Mouse (Mus musculus): ENCODE measurements around the gene Pla2g10. TPM values are rescaled to one million over a fixed set of nuclear protein-coding genes. Genes with fewer than 3 reads are reported as not detected.
"Not testable (repeated sequence)": the region's sequence is repeated elsewhere in the genome, so short reads cannot be mapped to it uniquely, and the experiment has no call there.

The Pla2g10 gene
- polyA plus RNA-seq, 1 experiment from 2014 or later = 0.27 TPM

- 95% methylated on average over 3 of the region's 3 CpGs for WGBS
Measured at GRCm38 (mm10) chr16:13714910-13715309, 15.9 kb downstream of the Pla2g10 start.

GRCm38 (mm10) chr16:13704676-13705075, 26.1 kb downstream of the Pla2g10 start:
- Histone ChIP-seq H3K9me3 (no peaks in the 10 kb centered on the region), H3K4me1 (replicated peaks) (no peaks in the 10 kb centered on the region), H3K4me3 (no peak overlapping the region), H3K27ac (no peak overlapping the region), H3K27me3 (ENCODE audit: insufficient read depth, poor library complexity, severe bottlenecking) (no peaks in the 10 kb centered on the region), H3K36me3 (peaks cover 59% of the 10 kb centered on the region)
- WGBS = 92% methylated on average over 10 of the region's 10 CpGs
- no peak for DNase-seq (ENCODE audit: low spot score)

More at GRCm38 (mm10) chr16:13714910-13715309, 15.9 kb downstream of the Pla2g10 start:
- Histone ChIP-seq H3K9me3 (no peaks in the 10 kb centered on the region), H3K27ac (no peak overlapping the region), H3K36me3 (no peaks in the 10 kb centered on the region), H3K4me3 (no peak overlapping the region), H3K27me3 (ENCODE audit: insufficient read depth, poor library complexity, severe bottlenecking) (no peaks in the 10 kb centered on the region), H3K4me1 (replicated peaks) (no peaks in the 10 kb centered on the region)
- DNase-seq (ENCODE audit: low spot score) = no peak

- H3K9me3 ChIP-seq = no peaks in the 10 kb centered on the region
- 94% methylated on average over 7 of the region's 7 CpGs for WGBS
- no peak for DNase-seq (ENCODE audit: low spot score)
- no peak overlapping the region for H3K27ac ChIP-seq
- peaks cover 84% of the 10 kb centered on the region for H3K36me3 ChIP-seq
- H3K4me3 ChIP-seq = no peak overlapping the region
- H3K27me3 ChIP-seq (ENCODE audit: insufficient read depth, poor library complexity, severe bottlenecking) = no peaks in the 10 kb centered on the region
- no peaks in the 10 kb centered on the region for H3K4me1 ChIP-seq (replicated peaks)
Measured at GRCm38 (mm10) chr16:13702184-13702583, 28.6 kb downstream of the Pla2g10 start.

GRCm38 (mm10) chr16:13698998-13699397, 31.8 kb downstream of the Pla2g10 start:
- H3K27ac ChIP-seq = no peak overlapping the region
- peaks cover 96% of the 10 kb centered on the region for H3K36me3 ChIP-seq
- no peaks in the 10 kb centered on the region for H3K4me1 ChIP-seq (replicated peaks)
- no peak overlapping the region for H3K4me3 ChIP-seq
- H3K9me3 ChIP-seq = no peaks in the 10 kb centered on the region
- DNase-seq (ENCODE audit: low spot score) = no peak
- 92% methylated on average over 7 of the region's 7 CpGs for WGBS
- no peaks in the 10 kb centered on the region for H3K27me3 ChIP-seq (ENCODE audit: insufficient read depth, poor library complexity, severe bottlenecking)

GRCm38 (mm10) chr16:13678601-13679319, 52.0 kb downstream of the Pla2g10 start:
- Histone ChIP-seq H3K4me3 (no peak overlapping the region), H3K27ac (no peak overlapping the region), H3K4me1 (replicated peaks) (no peaks in the 10 kb centered on the region), H3K9me3 (no peaks in the 10 kb centered on the region), H3K36me3 (peaks cover 39% of the 10 kb centered on the region), H3K27me3 (ENCODE audit: insufficient read depth, poor library complexity, severe bottlenecking) (no peaks in the 10 kb centered on the region)
- DNase-seq (ENCODE audit: low spot score) = no peak
- WGBS = 95% methylated on average over 3 of the region's 3 CpGs

- Histone ChIP-seq H3K4me3 (no peak overlapping the region), H3K36me3 (peaks cover 34% of the 10 kb centered on the region), H3K9me3 (no peaks in the 10 kb centered on the region), H3K27ac (no peak overlapping the region), H3K4me1 (replicated peaks) (peaks cover 10% of the 10 kb centered on the region), H3K27me3 (ENCODE audit: insufficient read depth, poor library complexity, severe bottlenecking) (no peaks in the 10 kb centered on the region)
- WGBS = 95% methylated on average over 3 of the region's 3 CpGs
- no peak for DNase-seq (ENCODE audit: low spot score)
Measured at GRCm38 (mm10) chr16:13674511-13674910, 56.3 kb downstream of the Pla2g10 start.

- H3K27ac ChIP-seq = no peak overlapping the region
- H3K27me3 ChIP-seq (ENCODE audit: insufficient read depth, poor library complexity, severe bottlenecking) = no peaks in the 10 kb centered on the region
- no peaks in the 10 kb centered on the region for H3K9me3 ChIP-seq
- peak overlapping the region; percentile 99 for H3K4me3 ChIP-seq
- peaks cover 21% of the 10 kb centered on the region for H3K36me3 ChIP-seq
- no peak for DNase-seq (ENCODE audit: low spot score)
- 90% methylated on average over 5 of the region's 5 CpGs for WGBS
- H3K4me1 ChIP-seq (replicated peaks) = peaks cover 10% of the 10 kb centered on the region
Measured at GRCm38 (mm10) chr16:13673114-13673513, 57.7 kb downstream of the Pla2g10 start.

- Histone ChIP-seq H3K27ac (peak overlapping the region; percentile 93), H3K36me3 (peaks cover 14% of the 10 kb centered on the region), H3K4me3 (peak overlapping the region; percentile 99), H3K9me3 (no peaks in the 10 kb centered on the region), H3K4me1 (replicated peaks) (peaks cover 15% of the 10 kb centered on the region), H3K27me3 (ENCODE audit: insufficient read depth, poor library complexity, severe bottlenecking) (no peaks in the 10 kb centered on the region)
- WGBS = 3% methylated on average over 20 of the region's 20 CpGs
- DNase-seq (ENCODE audit: low spot score) = peak; percentile 56
Measured at GRCm38 (mm10) chr16:13672386-13672898, 58.3 kb downstream of the Pla2g10 start.

GRCm38 (mm10) chr16:13671685-13672385, 58.9 kb downstream of the Pla2g10 start, which contains the start of the genes Bfar and 3110001I22Rik:
TSS of gene Bfar (plus strand) at chr16:13671858.
TSS of gene 3110001I22Rik (plus strand) at chr16:13671929.
- under 1% methylated on average over 54 of the region's 54 CpGs for WGBS
- H3K4me3 ChIP-seq = peak within 1 kb of the TSS; percentile 99
- H3K36me3 ChIP-seq = peaks cover 8% of the 10 kb centered on the region
- H3K4me1 ChIP-seq (replicated peaks) = peaks cover 21% of the 10 kb centered on the region
- H3K27ac ChIP-seq = peak within 1 kb of the TSS; percentile 93
- DNase-seq (ENCODE audit: low spot score) = peak; percentile 93
- no peaks in the 10 kb centered on the region for H3K27me3 ChIP-seq (ENCODE audit: insufficient read depth, poor library complexity, severe bottlenecking)
- H3K9me3 ChIP-seq = no peaks in the 10 kb centered on the region

GRCm38 (mm10) chr16:13670896-13671295, 59.9 kb downstream of the Pla2g10 start:
- H3K9me3 ChIP-seq = not testable (repeated sequence)
- H3K4me3 ChIP-seq = peak overlapping the region; percentile 99
- 77% methylated on average over 5 of the region's 5 CpGs for WGBS

GRCm38 (mm10) chr16:13669282-13669681, 61.5 kb downstream of the Pla2g10 start:
- WGBS = 83% methylated on average over 1 of the region's 1 CpGs
- Histone ChIP-seq H3K9me3 (no peaks in the 10 kb centered on the region), H3K27ac (no peak overlapping the region), H3K4me1 (replicated peaks) (peaks cover 22% of the 10 kb centered on the region), H3K27me3 (ENCODE audit: insufficient read depth, poor library complexity, severe bottlenecking) (no peaks in the 10 kb centered on the region), H3K4me3 (no peak overlapping the region), H3K36me3 (peaks cover 20% of the 10 kb centered on the region)
- no peak for DNase-seq (ENCODE audit: low spot score)

More at GRCm38 (mm10) chr16:13670896-13671295, 59.9 kb downstream of the Pla2g10 start:
- H3K27me3 ChIP-seq (ENCODE audit: insufficient read depth, poor library complexity, severe bottlenecking); DNase-seq (ENCODE audit: low spot score); H3K36me3 ChIP-seq: not testable (repeated sequence)
- Histone ChIP-seq H3K27ac (peak overlapping the region; percentile 93; the same call in 1 of the 2 replicates), H3K4me1 (replicated peaks) (peaks cover 22% of the 10 kb centered on the region)

- H3K4me1 ChIP-seq (replicated peaks) = peaks cover 22% of the 10 kb centered on the region
- peak overlapping the region; percentile 69 for H3K4me3 ChIP-seq
- H3K27ac ChIP-seq = peak overlapping the region; percentile 84
- 80% methylated on average over 10 of the region's 10 CpGs for WGBS
- H3K36me3 ChIP-seq = peaks cover 23% of the 10 kb centered on the region
- no peak for DNase-seq (ENCODE audit: low spot score)
- no peaks in the 10 kb centered on the region for H3K9me3 ChIP-seq
- H3K27me3 ChIP-seq (ENCODE audit: insufficient read depth, poor library complexity, severe bottlenecking) = no peaks in the 10 kb centered on the region
Measured at GRCm38 (mm10) chr16:13668402-13669108, 62.2 kb downstream of the Pla2g10 start.
